Mouse (Mus musculus): Measurements from ENCODE around the gene Nos1. TPM values are rescaled to one million over a fixed set of nuclear protein-coding genes. Genes with fewer than 3 reads are reported as not detected.

Nos1 gene
- polyA plus RNA-seq, 1 experiment from 2014 or later: not detected

DNA sequence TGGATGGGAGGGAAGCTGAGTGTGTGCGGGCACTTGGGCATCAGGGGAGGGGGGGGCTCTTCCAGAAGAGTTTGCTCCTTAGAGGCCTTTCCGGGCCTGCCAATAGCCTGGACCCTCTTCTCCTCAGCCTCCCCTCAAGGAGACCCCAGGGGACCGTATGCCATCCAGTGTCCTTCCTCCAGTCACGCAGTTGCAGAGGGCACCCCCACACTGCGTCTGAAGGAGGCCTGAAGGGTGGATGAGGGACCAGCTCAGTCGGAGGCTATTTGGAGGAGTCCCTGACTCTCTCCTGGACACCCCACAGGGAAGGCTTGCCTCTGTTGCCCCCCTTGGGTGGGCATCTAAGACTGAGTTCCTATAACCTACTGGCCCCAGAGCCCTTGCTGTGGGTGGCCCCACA lies 346 bp downstream of the Nos1 start:
- Histone ChIP-seq H3K36me3 (ENCODE audit: control insufficient read depth, insufficient read depth, low read length) (no peaks in the 10 kb centered on the region), H3K27me3 (ENCODE audit: control insufficient read depth, insufficient read depth, low read length) (no peaks in the 10 kb centered on the region), H3K27ac (ENCODE audit: low read depth, low read length) (no peak overlapping the region), H3K4me1 (ENCODE audit: control insufficient read depth, insufficient read depth, low read length) (no peaks in the 10 kb centered on the region), H3K9me3 (replicated peaks; ENCODE audit: control insufficient read depth, low read length) (no peaks in the 10 kb centered on the region), H3K4me2 (no peak overlapping the region), H3K9ac (ENCODE audit: low read depth, low read length) (no peak overlapping the region), H3K4me3 (ENCODE audit: low read depth, low read length) (no peak overlapping the region)
- WGBS (ENCODE audit: insufficient replicate concordance): 53% methylated on average over 6 of the region's 6 CpGs
- ATAC-seq (replicated peaks; ENCODE audit: insufficient number of reproducible peaks, low FRiP score, low TSS enrichment): no peak

DNA sequence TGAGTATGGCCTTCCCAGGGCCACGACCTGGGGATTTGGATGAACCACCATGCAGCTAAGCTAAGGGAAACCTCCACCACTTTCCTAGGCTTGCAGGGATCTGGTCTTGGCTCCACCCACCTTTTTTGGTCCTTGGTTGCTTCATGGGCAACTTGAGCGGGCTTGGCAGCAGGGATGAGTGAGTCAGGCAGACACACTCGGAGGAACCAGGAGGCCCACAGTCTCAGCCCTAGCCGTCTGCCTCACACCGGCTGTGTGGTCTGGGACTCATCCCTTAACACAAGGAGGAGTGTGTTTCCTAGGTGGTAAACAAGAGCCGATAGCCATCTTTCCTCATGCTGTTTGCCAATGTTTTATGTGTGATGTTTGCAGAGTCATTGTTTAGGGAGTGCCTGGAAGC lies 9.2 kb downstream of the Nos1 start:
- Histone ChIP-seq H3K27ac (ENCODE audit: low read depth, low read length) (no peak overlapping the region), H3K9me3 (replicated peaks; ENCODE audit: control insufficient read depth, low read length) (no peaks in the 10 kb centered on the region), H3K27me3 (ENCODE audit: control insufficient read depth, insufficient read depth, low read length) (no peaks in the 10 kb centered on the region), H3K9ac (ENCODE audit: low read depth, low read length) (no peak overlapping the region), H3K4me2 (no peak overlapping the region), H3K36me3 (ENCODE audit: control insufficient read depth, insufficient read depth, low read length) (no peaks in the 10 kb centered on the region), H3K4me3 (ENCODE audit: low read depth, low read length) (no peak overlapping the region), H3K4me1 (ENCODE audit: control insufficient read depth, insufficient read depth, low read length) (no peaks in the 10 kb centered on the region)
- ATAC-seq (replicated peaks; ENCODE audit: insufficient number of reproducible peaks, low FRiP score, low TSS enrichment): no peak
- WGBS (ENCODE audit: insufficient replicate concordance): 53% methylated on average over 6 of the region's 6 CpGs

DNA sequence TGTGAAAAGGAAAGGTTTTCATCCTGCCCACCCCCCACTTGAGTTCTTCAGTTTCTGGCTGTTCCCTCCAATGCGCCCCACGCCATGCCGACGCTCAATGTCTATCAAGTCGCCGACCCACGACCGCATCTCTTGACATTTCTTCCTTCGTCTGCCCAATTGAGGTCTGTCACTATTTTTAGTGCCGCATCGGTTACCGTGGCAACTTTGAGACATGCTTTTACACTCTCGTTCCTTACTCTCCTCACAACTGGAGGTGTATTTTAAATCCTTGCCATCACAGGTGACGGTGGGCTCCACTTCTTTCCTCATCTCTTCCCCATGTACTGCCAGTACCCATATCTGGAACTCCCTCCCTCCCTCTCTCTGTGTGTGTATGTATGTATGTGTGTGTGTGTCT lies 11.0 kb downstream of the Nos1 start:
- no peak overlapping the region for H3K4me3 ChIP-seq (ENCODE audit: low read depth, low read length)
- WGBS (ENCODE audit: insufficient replicate concordance): 83% methylated on average over 14 of the region's 14 CpGs

DNA sequence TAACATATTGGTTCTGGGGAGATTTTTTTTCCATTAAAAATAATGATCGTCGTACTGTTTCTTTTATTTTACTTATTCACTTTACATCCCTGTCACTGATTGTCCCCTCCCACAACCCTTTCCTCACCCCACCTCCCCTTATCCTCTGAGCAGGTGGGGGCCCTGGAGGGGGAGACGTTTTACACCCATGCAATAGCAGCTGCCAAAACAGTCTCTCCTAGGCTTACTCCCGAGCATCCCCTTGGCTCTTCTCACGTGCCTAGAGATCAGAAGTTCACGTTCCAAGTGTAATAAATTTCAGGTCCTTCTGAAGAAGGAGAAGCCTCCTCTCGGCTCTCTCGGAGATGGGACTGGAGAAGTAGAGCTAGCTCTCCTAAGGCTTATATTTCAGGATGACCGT lies 20.0 kb downstream of the Nos1 start:
- H3K27me3 ChIP-seq (ENCODE audit: control insufficient read depth, insufficient read depth, low read length): no peaks in the 10 kb centered on the region
- H3K4me3 ChIP-seq (ENCODE audit: low read depth, low read length): no peak overlapping the region
- no peaks in the 10 kb centered on the region for H3K9me3 ChIP-seq (replicated peaks; ENCODE audit: control insufficient read depth, low read length)
- no peaks in the 10 kb centered on the region for H3K36me3 ChIP-seq (ENCODE audit: control insufficient read depth, insufficient read depth, low read length)
- H3K9ac ChIP-seq (ENCODE audit: low read depth, low read length): no peak overlapping the region
- no peak for ATAC-seq (replicated peaks; ENCODE audit: insufficient number of reproducible peaks, low FRiP score, low TSS enrichment)
- H3K4me1 ChIP-seq (ENCODE audit: control insufficient read depth, insufficient read depth, low read length): no peaks in the 10 kb centered on the region
- no peak overlapping the region for H3K4me2 ChIP-seq
- H3K27ac ChIP-seq (ENCODE audit: low read depth, low read length): no peak overlapping the region
- WGBS (ENCODE audit: insufficient replicate concordance): 69% methylated on average over 9 of the region's 9 CpGs

More for the DNA sequence above, 11.0 kb downstream of the Nos1 start:
- Histone ChIP-seq H3K9ac (ENCODE audit: low read depth, low read length) (no peak overlapping the region), H3K4me1 (ENCODE audit: control insufficient read depth, insufficient read depth, low read length) (no peaks in the 10 kb centered on the region), H3K4me2 (no peak overlapping the region), H3K27ac (ENCODE audit: low read depth, low read length) (no peak overlapping the region), H3K27me3 (ENCODE audit: control insufficient read depth, insufficient read depth, low read length) (no peaks in the 10 kb centered on the region), H3K36me3 (ENCODE audit: control insufficient read depth, insufficient read depth, low read length) (no peaks in the 10 kb centered on the region), H3K9me3 (replicated peaks; ENCODE audit: control insufficient read depth, low read length) (no peaks in the 10 kb centered on the region)
- no peak for ATAC-seq (replicated peaks; ENCODE audit: insufficient number of reproducible peaks, low FRiP score, low TSS enrichment)

DNA sequence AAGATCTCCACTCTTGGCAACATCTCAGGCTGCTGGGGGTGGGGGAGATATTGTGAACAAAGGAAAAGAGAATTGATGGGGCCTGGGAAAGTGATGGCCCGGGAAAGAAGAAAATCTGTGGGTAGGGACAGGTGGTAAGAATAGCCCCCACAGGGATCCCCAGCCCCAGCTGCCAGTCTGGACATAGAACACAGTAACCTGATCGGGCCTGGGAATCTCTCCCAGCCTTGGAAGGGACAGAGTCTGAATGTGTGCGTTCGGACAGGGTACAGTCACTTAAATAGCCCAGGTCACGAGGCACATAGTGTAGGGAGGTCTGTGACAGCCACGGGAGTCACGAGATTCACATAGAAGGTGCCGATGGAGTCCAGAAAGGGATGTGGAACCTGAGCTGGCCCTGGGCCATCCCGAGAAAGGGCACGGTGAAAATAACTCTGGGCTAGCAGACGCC lies 21.3 kb downstream of the Nos1 start:
- WGBS (ENCODE audit: insufficient replicate concordance): 79% methylated on average over 11 of the region's 11 CpGs
- no peaks in the 10 kb centered on the region for H3K4me1 ChIP-seq (ENCODE audit: control insufficient read depth, insufficient read depth, low read length)
- H3K4me2 ChIP-seq: no peak overlapping the region
- ATAC-seq (replicated peaks; ENCODE audit: insufficient number of reproducible peaks, low FRiP score, low TSS enrichment): no peak
- H3K27ac ChIP-seq (ENCODE audit: low read depth, low read length): no peak overlapping the region
- no peaks in the 10 kb centered on the region for H3K27me3 ChIP-seq (ENCODE audit: control insufficient read depth, insufficient read depth, low read length)
- no peaks in the 10 kb centered on the region for H3K36me3 ChIP-seq (ENCODE audit: control insufficient read depth, insufficient read depth, low read length)
- no peak overlapping the region for H3K4me3 ChIP-seq (ENCODE audit: low read depth, low read length)
- no peak overlapping the region for H3K9ac ChIP-seq (ENCODE audit: low read depth, low read length)
- no peaks in the 10 kb centered on the region for H3K9me3 ChIP-seq (replicated peaks; ENCODE audit: control insufficient read depth, low read length)

DNA sequence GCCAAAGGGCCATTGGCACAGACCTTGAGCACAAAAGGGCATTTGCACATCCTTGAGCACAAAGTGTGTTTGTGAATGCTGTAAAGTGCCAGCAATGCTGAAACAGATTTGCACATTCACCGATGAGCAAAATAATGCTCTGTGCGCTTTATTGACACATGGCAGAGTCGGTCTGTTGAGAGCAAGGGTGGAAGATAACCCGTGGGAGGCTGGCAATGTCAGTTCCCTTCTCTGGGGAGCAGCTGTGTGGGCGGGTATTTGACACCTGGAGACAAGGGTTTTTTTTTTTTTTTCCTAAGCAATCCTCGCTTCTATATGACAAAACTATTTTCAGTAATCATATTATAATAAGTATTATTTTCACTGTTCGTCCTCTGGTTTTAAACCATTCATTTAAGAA lies 22.7 kb downstream of the Nos1 start:
- Histone ChIP-seq H3K27ac (ENCODE audit: low read depth, low read length) (no peak overlapping the region), H3K4me2 (no peak overlapping the region), H3K9ac (ENCODE audit: low read depth, low read length) (no peak overlapping the region), H3K36me3 (ENCODE audit: control insufficient read depth, insufficient read depth, low read length) (no peaks in the 10 kb centered on the region), H3K4me3 (ENCODE audit: low read depth, low read length) (no peak overlapping the region), H3K4me1 (ENCODE audit: control insufficient read depth, insufficient read depth, low read length) (no peaks in the 10 kb centered on the region), H3K27me3 (ENCODE audit: control insufficient read depth, insufficient read depth, low read length) (no peaks in the 10 kb centered on the region), H3K9me3 (replicated peaks; ENCODE audit: control insufficient read depth, low read length) (no peaks in the 10 kb centered on the region)
- WGBS (ENCODE audit: insufficient replicate concordance): 70% methylated on average over 7 of the region's 7 CpGs
- ATAC-seq (replicated peaks; ENCODE audit: insufficient number of reproducible peaks, low FRiP score, low TSS enrichment): no peak

DNA sequence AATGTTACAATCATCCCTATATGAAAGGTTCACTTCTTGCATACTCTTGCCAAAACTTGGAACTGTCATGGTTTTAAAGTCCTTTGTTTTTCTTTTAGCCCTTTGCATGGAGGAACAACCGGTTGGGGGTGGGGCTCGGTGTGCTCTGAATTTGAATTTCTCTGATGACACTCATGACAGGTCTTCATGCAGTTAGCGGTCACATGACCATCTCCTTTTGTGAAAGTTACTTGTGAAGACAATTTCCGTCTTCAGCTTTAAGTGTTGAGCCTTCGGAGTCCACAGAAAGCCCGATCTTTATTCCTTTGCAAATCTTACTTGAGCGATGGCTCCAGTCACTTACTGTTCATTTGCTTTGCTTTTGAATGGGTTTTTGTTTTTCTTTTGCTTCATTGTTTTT lies 30.1 kb downstream of the Nos1 start:
- H3K4me2 ChIP-seq: no peak overlapping the region
- 83% methylated on average over 7 of the region's 7 CpGs for WGBS (ENCODE audit: insufficient replicate concordance)
- no peak overlapping the region for H3K4me3 ChIP-seq (ENCODE audit: low read depth, low read length)
- H3K36me3 ChIP-seq (ENCODE audit: control insufficient read depth, insufficient read depth, low read length): no peaks in the 10 kb centered on the region
- no peak overlapping the region for H3K9ac ChIP-seq (ENCODE audit: low read depth, low read length)
- H3K27me3 ChIP-seq (ENCODE audit: control insufficient read depth, insufficient read depth, low read length): no peaks in the 10 kb centered on the region; the same call in 1 of the 2 replicates
- no peaks in the 10 kb centered on the region for H3K9me3 ChIP-seq (replicated peaks; ENCODE audit: control insufficient read depth, low read length)
- H3K4me1 ChIP-seq (ENCODE audit: control insufficient read depth, insufficient read depth, low read length): no peaks in the 10 kb centered on the region
- H3K27ac ChIP-seq (ENCODE audit: low read depth, low read length): no peak overlapping the region
- no peak for ATAC-seq (replicated peaks; ENCODE audit: insufficient number of reproducible peaks, low FRiP score, low TSS enrichment)

DNA sequence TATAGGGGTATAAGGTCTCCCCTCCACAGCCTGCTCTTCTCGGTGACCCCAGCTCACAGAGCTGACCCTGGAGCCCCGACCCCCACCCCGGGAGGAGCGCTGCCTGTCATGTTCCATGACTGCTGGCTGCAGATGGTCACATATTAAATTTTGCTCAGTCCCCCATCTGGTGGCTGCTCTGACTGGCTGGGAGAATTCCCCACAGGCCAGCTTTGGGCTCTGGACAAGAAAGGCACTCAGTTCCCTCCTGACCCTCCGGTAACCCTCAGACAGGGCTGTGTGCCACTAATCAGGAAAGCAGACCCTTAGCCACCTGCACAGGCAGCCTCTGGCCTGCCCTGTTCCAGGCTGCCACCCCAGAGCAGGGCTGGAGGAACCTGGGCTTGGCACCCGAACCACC lies 38.0 kb downstream of the Nos1 start:
- H3K27ac ChIP-seq (ENCODE audit: low read depth, low read length): no peak overlapping the region
- no peaks in the 10 kb centered on the region for H3K9me3 ChIP-seq (replicated peaks; ENCODE audit: control insufficient read depth, low read length)
- no peaks in the 10 kb centered on the region for H3K4me1 ChIP-seq (ENCODE audit: control insufficient read depth, insufficient read depth, low read length)
- no peak for ATAC-seq (replicated peaks; ENCODE audit: insufficient number of reproducible peaks, low FRiP score, low TSS enrichment)
- no peak overlapping the region for H3K9ac ChIP-seq (ENCODE audit: low read depth, low read length)
- no peak overlapping the region for H3K4me3 ChIP-seq (ENCODE audit: low read depth, low read length)
- H3K36me3 ChIP-seq (ENCODE audit: control insufficient read depth, insufficient read depth, low read length): no peaks in the 10 kb centered on the region
- 67% methylated on average over 6 of the region's 6 CpGs for WGBS (ENCODE audit: insufficient replicate concordance)
- H3K27me3 ChIP-seq (ENCODE audit: control insufficient read depth, insufficient read depth, low read length): no peaks in the 10 kb centered on the region
- no peak overlapping the region for H3K4me2 ChIP-seq

DNA sequence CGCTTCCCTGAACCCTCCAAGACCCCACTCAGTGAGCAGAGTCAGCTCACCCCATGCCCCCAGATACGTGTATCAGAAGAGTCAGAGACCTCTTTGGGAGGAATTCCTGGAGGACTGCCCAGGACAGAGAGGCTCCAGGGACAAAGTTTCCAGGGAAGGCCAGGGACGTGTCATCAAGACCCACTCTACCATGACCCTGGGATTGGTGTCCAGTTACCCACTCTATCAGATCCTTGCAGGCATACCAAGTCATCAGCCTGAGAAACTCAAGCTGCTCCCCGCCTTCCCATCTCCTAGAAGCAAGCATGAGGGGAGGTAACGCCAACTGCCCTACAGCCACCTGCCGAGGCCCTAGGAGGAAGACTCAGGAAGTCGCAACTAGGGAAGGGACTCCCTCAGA lies 39.6 kb downstream of the Nos1 start:
- Histone ChIP-seq H3K4me3 (ENCODE audit: low read depth, low read length) (no peak overlapping the region), H3K27ac (ENCODE audit: low read depth, low read length) (no peak overlapping the region), H3K4me2 (no peak overlapping the region), H3K27me3 (ENCODE audit: control insufficient read depth, insufficient read depth, low read length) (no peaks in the 10 kb centered on the region), H3K4me1 (ENCODE audit: control insufficient read depth, insufficient read depth, low read length) (no peaks in the 10 kb centered on the region), H3K9ac (ENCODE audit: low read depth, low read length) (no peak overlapping the region), H3K9me3 (replicated peaks; ENCODE audit: control insufficient read depth, low read length) (no peaks in the 10 kb centered on the region), H3K36me3 (ENCODE audit: control insufficient read depth, insufficient read depth, low read length) (no peaks in the 10 kb centered on the region)
- WGBS (ENCODE audit: insufficient replicate concordance): 50% methylated on average over 7 of the region's 7 CpGs
- ATAC-seq (replicated peaks; ENCODE audit: insufficient number of reproducible peaks, low FRiP score, low TSS enrichment): no peak
